Mouse (Mus musculus) embryonic facial prominence, embryonic 14.5 days (tissue): ENCODE measurements at regions not wholly inside any gene's neighbourhood (a gene's known extent, or its start where the extent isn't known, plus 50 kb on each side); places are given as distances from the start of the nearest gene placed in this dataset.

Experiments
- ATAC-seq: fragments of 200-750 bp; cut with Nextera tagmentation; 2 replicates; pipeline ENCODE4 v1.8.0; 2017; ENCODE audit warnings: low read depth, moderate number of reproducible peaks, moderate TSS enrichment
- DNase-seq: peaks from one replicate; pipeline ENCODE4 v3.0.0-alpha.2; 2015; ENCODE audit warnings: low spot score
- H3K27ac ChIP-seq: fragments of 300-500 bp; sonication (generic); replicated peaks from 2 replicates; pipeline ENCODE4 v1.5.1; 2014; ENCODE audit warnings: low read depth, mild to moderate bottlenecking, low read length, moderate library complexity
- H3K27me3 ChIP-seq: fragments of 300-500 bp; sonication (generic); replicated peaks from 2 replicates; pipeline ENCODE4 v1.6.1; 2014; ENCODE audit warnings: low read length; ENCODE audit not compliant: control insufficient read depth, insufficient read depth
- H3K36me3 ChIP-seq: fragments of 300-500 bp; sonication (generic); 2 replicates; pipeline ENCODE4 v1.6.1; 2014; ENCODE audit warnings: low read length, mixed read lengths; ENCODE audit not compliant: control insufficient read depth, insufficient read depth
- H3K4me1 ChIP-seq: fragments of 300-500 bp; sonication (generic); 2 replicates; pipeline ENCODE4 v1.6.1; 2014; ENCODE audit warnings: antibody characterized with exemption, low read length; ENCODE audit not compliant: control insufficient read depth, insufficient read depth
- H3K4me2 ChIP-seq: fragments of 300-500 bp; sonication (generic); 2 replicates; pipeline ENCODE4 v1.6.1; 2014; ENCODE audit warnings: low read depth, mild to moderate bottlenecking, low read length, moderate library complexity, mixed read lengths
- H3K4me3 ChIP-seq: fragments of 300-500 bp; sonication (generic); 2 replicates; pipeline ENCODE4 v1.5.1; 2014; ENCODE audit warnings: low read depth, mild to moderate bottlenecking, low read length
- H3K9ac ChIP-seq: fragments of 300-500 bp; sonication (generic); 2 replicates; pipeline ENCODE4 v1.6.1; 2014; ENCODE audit warnings: low read depth, mild to moderate bottlenecking, low read length, moderate library complexity, mixed read lengths
- H3K9me3 ChIP-seq: fragments of 300-500 bp; sonication (generic); 2 replicates; pipeline ENCODE4 v1.6.1; 2016; ENCODE audit warnings: low read length; ENCODE audit not compliant: control insufficient read depth
- WGBS: fragments of 180-500 bp; shearing (Covaris S2); extraction: QIAGEN DNeasy Blood & Tissue Kit; methylation state at CpG from one replicate; pipeline ENCODE4 v1.1.7; 2014; 5-methylcytosine and 5-hydroxymethylcytosine counted together

GRCm38 (mm10) chr6:84328030-84328390 lies 265.7 kb downstream of the Cyp26b1 start:
- no peaks in the 10 kb centered on the region for H3K9me3 ChIP-seq
- ATAC-seq (no peak), DNase-seq (no peak)
- H3K27ac ChIP-seq = no peak overlapping the region
- 0 out of 2 replicates have a peak, but pooled peaks cover 6% of the 10 kb centered on the region for H3K4me1 ChIP-seq
- no peak overlapping the region for H3K9ac ChIP-seq
- no peaks in the 10 kb centered on the region for H3K36me3 ChIP-seq
- H3K27me3 ChIP-seq = no peaks in the 10 kb centered on the region
- no peak overlapping the region for H3K4me3 ChIP-seq
- H3K4me2 ChIP-seq = no peak overlapping the region
- WGBS = 50% methylated on average over 3 of the region's 3 CpGs

- WGBS = 73% methylated on average over 5 of the region's 5 CpGs
- Histone ChIP-seq H3K4me2 (no peak overlapping the region), H3K9me3 (no peaks in the 10 kb centered on the region), H3K4me3 (no peak overlapping the region), H3K4me1 (0 out of 2 replicates have a peak, but pooled peaks cover 6% of the 10 kb centered on the region), H3K27ac (no peak overlapping the region), H3K9ac (no peak overlapping the region), H3K36me3 (no peaks in the 10 kb centered on the region), H3K27me3 (no peaks in the 10 kb centered on the region)
- DNase-seq (no peak), ATAC-seq (no peak)
These were observed 266.2 kb downstream of the Cyp26b1 start for GRCm38 (mm10) chr6:84327306-84328029.

GRCm38 (mm10) chr6:84325384-84326114 lies 268.2 kb downstream of the Cyp26b1 start:
- no peak overlapping the region for H3K9ac ChIP-seq
- H3K4me2 ChIP-seq = no peak overlapping the region
- DNase-seq (no peak), ATAC-seq (no peak)
- H3K27ac ChIP-seq = no peak overlapping the region
- 0 out of 2 replicates have a peak, but pooled peaks cover 6% of the 10 kb centered on the region for H3K4me1 ChIP-seq
- H3K27me3 ChIP-seq = no peaks in the 10 kb centered on the region
- H3K9me3 ChIP-seq = no peaks in the 10 kb centered on the region
- 78% methylated on average over 5 of the region's 5 CpGs for WGBS
- H3K36me3 ChIP-seq = no peaks in the 10 kb centered on the region
- H3K4me3 ChIP-seq = no peak overlapping the region

- Histone ChIP-seq H3K9me3 (no peaks in the 10 kb centered on the region), H3K4me1 (peaks cover 12% of the 10 kb centered on the region), H3K27ac (no peak overlapping the region), H3K4me2 (no peak overlapping the region), H3K36me3 (no peaks in the 10 kb centered on the region), H3K27me3 (no peaks in the 10 kb centered on the region), H3K4me3 (no peak overlapping the region), H3K9ac (no peak overlapping the region)
- no peak for DNase-seq
- WGBS = 88% methylated on average over 4 of the region's 4 CpGs
- no peak for ATAC-seq
These were observed 269.5 kb downstream of the Cyp26b1 start for GRCm38 (mm10) chr6:84324185-84324584.

DNA sequence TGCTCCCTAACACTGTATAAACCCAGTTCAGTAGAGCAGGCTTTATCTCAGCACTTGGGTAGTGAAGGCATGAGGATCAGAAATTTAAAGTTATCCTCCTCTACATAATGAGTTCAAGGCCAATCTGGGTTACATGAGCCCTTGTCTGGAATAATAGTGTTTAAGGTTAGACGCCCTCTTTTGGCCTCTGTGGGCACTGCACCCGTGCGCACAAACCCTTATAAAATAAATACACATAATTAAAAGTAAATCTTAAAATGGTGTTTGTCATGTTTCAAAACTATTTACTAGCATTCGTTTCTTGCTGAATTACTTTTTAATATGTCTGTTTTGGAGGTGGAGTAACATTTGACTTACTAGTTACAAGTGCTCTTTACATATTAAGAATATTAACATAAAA lies 271.2 kb downstream of the Cyp26b1 start:
- no peak overlapping the region for H3K9ac ChIP-seq
- ATAC-seq (no peak), DNase-seq (no peak)
- H3K27me3 ChIP-seq = no peaks in the 10 kb centered on the region
- no peaks in the 10 kb centered on the region for H3K36me3 ChIP-seq
- H3K27ac ChIP-seq = no peak overlapping the region
- WGBS = 84% methylated on average over 4 of the region's 4 CpGs
- no peak overlapping the region for H3K4me3 ChIP-seq
- H3K4me2 ChIP-seq = no peak overlapping the region
- no peaks in the 10 kb centered on the region for H3K9me3 ChIP-seq
- peaks cover 18% of the 10 kb centered on the region for H3K4me1 ChIP-seq

DNA sequence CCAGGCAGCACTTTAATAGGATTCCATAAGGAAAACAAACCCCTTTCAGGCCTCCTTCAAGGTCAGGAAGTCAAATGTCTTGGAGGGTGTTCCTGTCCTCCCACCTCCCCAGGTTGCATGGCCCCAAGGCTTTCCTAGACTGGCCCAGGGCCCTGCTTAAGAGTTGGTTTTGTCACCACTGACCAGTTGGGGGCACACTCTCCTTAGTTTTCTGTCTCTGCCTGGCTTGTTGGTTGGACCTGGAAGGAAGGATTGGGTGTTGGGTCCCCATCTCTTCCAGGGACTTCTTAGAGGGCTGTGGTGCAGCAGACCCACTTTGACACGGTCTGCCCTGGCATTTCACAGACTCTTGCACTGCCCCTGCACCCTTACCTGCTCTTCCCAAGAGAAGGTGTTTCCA lies 273.1 kb downstream of the Cyp26b1 start:
- H3K4me2 ChIP-seq = no peak overlapping the region
- no peaks in the 10 kb centered on the region for H3K9me3 ChIP-seq
- H3K27me3 ChIP-seq = no peaks in the 10 kb centered on the region
- WGBS = 62% methylated on average over 1 of the region's 1 CpGs
- no peak overlapping the region for H3K4me3 ChIP-seq
- DNase-seq (no peak), ATAC-seq (no peak)
- H3K36me3 ChIP-seq = no peaks in the 10 kb centered on the region
- H3K4me1 ChIP-seq = peaks cover 18% of the 10 kb centered on the region
- H3K9ac ChIP-seq = no peak overlapping the region
- H3K27ac ChIP-seq = no peak overlapping the region

- Histone ChIP-seq H3K4me2 (no peak overlapping the region), H3K36me3 (no peaks in the 10 kb centered on the region), H3K4me3 (no peak overlapping the region), H3K9me3 (no peaks in the 10 kb centered on the region), H3K27me3 (no peaks in the 10 kb centered on the region), H3K27ac (peak overlapping the region; percentile 56; the same call in 1 of the 2 replicates), H3K4me1 (peaks cover 33% of the 10 kb centered on the region), H3K9ac (no peak overlapping the region)
- no peak for ATAC-seq
- peak; percentile 62 for DNase-seq
- WGBS = 21% methylated on average over 4 of the region's 4 CpGs
These were observed 274.9 kb downstream of the Cyp26b1 start for GRCm38 (mm10) chr6:84318774-84319173.

GRCm38 (mm10) chr6:84317026-84317425 lies 276.7 kb downstream of the Cyp26b1 start:
- ATAC-seq = no peak
- H3K27ac ChIP-seq = no peak overlapping the region

More at GRCm38 (mm10) chr6:84317026-84317425, 276.7 kb downstream of the Cyp26b1 start:
- no peak for DNase-seq
- Histone ChIP-seq H3K27me3 (no peaks in the 10 kb centered on the region), H3K9ac (no peak overlapping the region), H3K4me3 (no peak overlapping the region), H3K4me1 (peaks cover 34% of the 10 kb centered on the region), H3K36me3 (no peaks in the 10 kb centered on the region), H3K4me2 (no peak overlapping the region), H3K9me3 (no peaks in the 10 kb centered on the region)
- WGBS = 80% methylated on average over 1 of the region's 1 CpGs
